Mouse (Mus musculus): ENCODE measurements around the gene Smarcc2. TPM values are rescaled to one million over a fixed set of nuclear protein-coding genes. Genes with fewer than 3 reads are reported as not detected.
A peak's percentile ranks its signal among the peaks of the same experiment; 100 is the strongest.

Smarcc2 gene
- total RNA-seq, 1 experiment from 2014 or later: 61.2 TPM

- ATAC-seq (replicated peaks; ENCODE audit: insufficient number of reproducible peaks, low FRiP score, low TSS enrichment, poor library complexity, severe bottlenecking): no peak
Observed at GRCm38 (mm10) chr10:128526366-128527356, 67.6 kb downstream of the Smarcc2 start.

- no peak for ATAC-seq (replicated peaks; ENCODE audit: insufficient number of reproducible peaks, low FRiP score, low TSS enrichment, poor library complexity, severe bottlenecking)
Observed at GRCm38 (mm10) chr10:128535206-128535605, 76.2 kb downstream of the Smarcc2 start.

- ATAC-seq (replicated peaks; ENCODE audit: insufficient number of reproducible peaks, low FRiP score, low TSS enrichment, poor library complexity, severe bottlenecking): peak; percentile 52
Observed at GRCm38 (mm10) chr10:128535624-128536265, 76.7 kb downstream of the Smarcc2 start.

GRCm38 (mm10) chr10:128536266-128536940 is 77.4 kb downstream of the Smarcc2 start:
- ATAC-seq (replicated peaks; ENCODE audit: insufficient number of reproducible peaks, low FRiP score, low TSS enrichment, poor library complexity, severe bottlenecking): peak; percentile 96

- no peak for ATAC-seq (replicated peaks; ENCODE audit: insufficient number of reproducible peaks, low FRiP score, low TSS enrichment, poor library complexity, severe bottlenecking)
Observed at GRCm38 (mm10) chr10:128538340-128538870, 79.4 kb downstream of the Smarcc2 start.

Other genes with a start within 250 kb of the Smarcc2 start
- gene Spryd4, start 247.4 kb upstream of the Smarcc2 start, total RNA-seq (2017): 5.1 to 9.0 TPM (median 7.3 TPM) in 3 replicates
- gene Mip, start 233.4 kb upstream of the Smarcc2 start, total RNA-seq (2017): not detected in 3 replicates
- 6.0 to 13.5 TPM (median 9.7 TPM) in 3 replicates for gene Timeless, start 227.2 kb upstream of the Smarcc2 start, total RNA-seq (2017)
- not detected in 3 replicates for gene Apon, start 205.2 kb upstream of the Smarcc2 start, total RNA-seq (2017)
- 0.39 TPM in 1 of 3 replicates, not detected in the others for gene Apof, start 190.6 kb upstream of the Smarcc2 start, total RNA-seq (2017)
- gene Stat2, start 188.7 kb upstream of the Smarcc2 start, total RNA-seq (2017): 17.5 to 30.8 TPM (median 30.3 TPM) in 3 replicates
- gene Il23a, start 160.5 kb upstream of the Smarcc2 start, total RNA-seq (2017): not detected in 3 replicates
- gene Pan2, start 155.9 kb upstream of the Smarcc2 start, total RNA-seq (2017): 12.1 to 21.8 TPM (median 14.6 TPM) in 3 replicates
- gene Cnpy2, start 136.8 kb upstream of the Smarcc2 start, total RNA-seq (2017): 31.0 to 45.3 TPM (median 42.6 TPM) in 3 replicates
- 72.5 to 84.0 TPM (median 77.3 TPM) in 3 replicates for gene Cs, start 121.5 kb upstream of the Smarcc2 start, total RNA-seq (2017)
- gene Coq10a, start 90.3 kb upstream of the Smarcc2 start, total RNA-seq (2017): 18.2 to 21.9 TPM (median 19.4 TPM) in 3 replicates
- gene Ankrd52, start 82.1 kb upstream of the Smarcc2 start, total RNA-seq (2017): 6.5 to 18.2 TPM (median 8.3 TPM) in 3 replicates
- not detected in 3 replicates for gene Slc39a5, start 58.0 kb upstream of the Smarcc2 start, total RNA-seq (2017)
- gene Nabp2, start 47.8 kb upstream of the Smarcc2 start, total RNA-seq (2017): 34.6 to 49.4 TPM (median 44.2 TPM) in 3 replicates
- 16.2 to 36.8 TPM (median 28.3 TPM) in 3 replicates for gene Rnf41, start 47.6 kb upstream of the Smarcc2 start, total RNA-seq (2017)
- gene Myl6, start 34.9 kb downstream of the Smarcc2 start, total RNA-seq (2017): 2,131 to 2,768 TPM (median 2,315 TPM) in 3 replicates
- gene Myl6b, start 39.4 kb downstream of the Smarcc2 start, total RNA-seq (2017): not detected in 3 replicates
- 135 to 345 TPM (median 157 TPM) in 3 replicates for gene Esyt1, start 66.6 kb downstream of the Smarcc2 start, total RNA-seq (2017)
- gene Zc3h10, start 88.5 kb downstream of the Smarcc2 start, total RNA-seq (2017): 16.1 to 26.5 TPM (median 19.1 TPM) in 3 replicates
- 2,103 to 2,260 TPM (median 2,168 TPM) in 3 replicates for gene Rpl41, start 90.1 kb downstream of the Smarcc2 start, total RNA-seq (2017)
- 37.2 to 74.1 TPM (median 47.8 TPM) in 3 replicates for gene Pa2g4, start 106.7 kb downstream of the Smarcc2 start, total RNA-seq (2017)
- 1.4 to 3.3 TPM (median 2.8 TPM) in 3 replicates for gene Erbb3, start 130.4 kb downstream of the Smarcc2 start, total RNA-seq (2017)
- gene Rps26, start 167.5 kb downstream of the Smarcc2 start, total RNA-seq (2017): 224 to 301 TPM (median 295 TPM) in 3 replicates
- gene Ikzf4, start 186.7 kb downstream of the Smarcc2 start, total RNA-seq (2017): not detected in 3 replicates
- 4.6 to 10.7 TPM (median 6.1 TPM) in 3 replicates for gene Suox, start 214.8 kb downstream of the Smarcc2 start, total RNA-seq (2017)
- 64.1 to 81.0 TPM (median 72.7 TPM) in 3 replicates for gene Rab5b, start 237.0 kb downstream of the Smarcc2 start, total RNA-seq (2017)
- not detected in 3 replicates for gene Pmel, start 244.9 kb downstream of the Smarcc2 start, total RNA-seq (2017)
- 14.5 to 21.4 TPM (median 19.5 TPM) in 3 replicates for gene Cdk2, start 245.8 kb downstream of the Smarcc2 start, total RNA-seq (2017)